Mouse (Mus musculus) kidney, adult 9 months (tissue): Measurements from ENCODE around the gene Ccdc180.

Experiments
- DNase-seq: peaks from one replicate; pipeline ENCODE4 v3.0.0; 2022

Gene Ccdc180

DNA sequence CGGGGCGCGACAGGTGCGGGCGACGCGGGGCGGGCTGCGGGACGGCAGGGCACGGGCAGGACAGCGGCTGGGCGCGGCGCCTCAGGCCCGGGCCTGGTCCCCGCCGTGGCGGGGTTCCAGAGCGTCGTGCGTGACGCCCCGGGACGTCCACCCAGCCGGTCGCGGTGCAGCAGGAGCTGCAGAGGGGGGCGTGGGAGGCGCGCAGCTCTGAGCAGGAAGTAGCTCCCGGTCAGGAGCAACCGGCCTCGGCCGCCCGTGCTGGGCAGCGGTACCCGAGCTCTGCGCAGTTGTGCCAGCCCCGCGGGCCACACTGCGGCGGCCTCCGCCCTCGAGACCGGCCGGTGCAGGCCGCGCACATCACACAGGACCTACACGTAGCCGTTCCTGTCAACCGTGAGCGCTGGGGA, 82.3 kb downstream of the Ccdc180 start:
- peak; percentile 68 for DNase-seq

DNA sequence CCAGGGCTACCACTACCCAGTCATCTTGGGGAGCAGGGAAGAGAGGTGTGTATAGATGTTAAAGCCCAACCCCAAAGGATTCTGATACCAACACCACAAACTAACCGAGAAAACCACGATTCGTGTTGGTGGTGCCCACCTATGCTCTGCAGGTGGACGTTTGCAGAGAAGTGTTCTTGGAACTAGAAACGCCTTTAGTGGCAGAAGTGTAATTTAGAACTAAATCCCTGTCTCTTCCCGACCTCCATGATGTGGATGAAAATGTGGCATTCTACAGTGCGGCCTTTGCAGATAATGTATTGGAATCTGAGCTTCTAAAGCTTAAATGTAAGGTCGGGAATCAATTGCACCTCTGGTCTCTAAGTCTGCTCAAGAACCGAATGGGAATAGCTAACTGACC, 82.8 kb downstream of the Ccdc180 start:
- no peak for DNase-seq

DNA sequence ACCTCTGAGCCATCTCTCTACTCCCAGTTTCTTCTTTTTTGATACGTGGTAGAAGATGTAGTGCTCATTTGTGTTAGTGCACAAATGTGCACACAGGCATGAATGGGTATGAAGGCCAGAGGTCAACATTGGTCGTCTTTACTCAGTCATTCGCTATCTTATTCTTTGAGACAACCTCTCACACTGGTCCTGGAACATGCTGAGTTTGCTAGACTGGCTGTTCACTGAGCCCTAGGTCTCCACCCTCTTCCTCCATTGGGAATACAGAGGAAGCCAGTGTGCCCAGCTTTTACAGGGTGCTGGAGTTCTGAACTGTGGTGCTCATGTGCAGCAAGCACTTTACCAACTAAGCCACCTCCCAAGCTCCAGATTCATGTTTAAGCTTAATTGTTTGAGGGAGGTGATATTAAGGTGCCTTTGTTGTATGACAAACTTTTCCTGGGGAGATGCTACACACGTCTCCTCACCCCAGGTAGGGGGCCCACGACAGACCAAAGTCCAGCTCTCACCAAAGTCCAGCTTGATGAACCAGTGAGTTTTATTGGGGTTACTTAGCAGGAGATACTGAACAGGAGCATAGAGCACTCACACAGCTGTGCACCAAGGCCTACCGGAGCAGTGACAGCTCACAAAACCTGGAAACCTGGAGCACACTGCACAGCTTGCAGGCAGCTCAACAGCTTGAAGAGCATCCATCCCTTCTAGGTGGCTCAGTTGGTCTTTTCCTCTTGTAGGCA, 87.0 kb downstream of the Ccdc180 start:
- DNase-seq = peak; percentile 48

DNA sequence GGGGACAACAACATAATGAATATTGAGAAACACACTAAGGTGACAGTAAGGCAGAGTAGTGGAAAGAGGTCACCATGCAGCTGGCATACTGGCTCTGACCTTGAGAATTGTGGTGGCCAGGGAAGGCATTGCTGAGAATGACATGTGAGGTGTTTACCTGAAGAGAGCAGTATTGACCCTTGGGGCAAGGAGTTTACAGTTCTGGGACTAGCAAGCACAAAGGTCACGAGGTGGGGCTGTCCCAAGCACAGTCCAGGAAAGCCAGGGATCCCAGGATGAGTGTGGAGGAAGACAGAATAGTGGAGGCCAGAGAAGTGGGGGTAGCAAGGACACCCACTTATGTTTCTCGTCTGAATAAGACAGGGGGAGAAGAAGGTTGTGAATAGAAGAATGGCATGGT, 89.8 kb downstream of the Ccdc180 start:
- DNase-seq = peak; percentile 58

DNA sequence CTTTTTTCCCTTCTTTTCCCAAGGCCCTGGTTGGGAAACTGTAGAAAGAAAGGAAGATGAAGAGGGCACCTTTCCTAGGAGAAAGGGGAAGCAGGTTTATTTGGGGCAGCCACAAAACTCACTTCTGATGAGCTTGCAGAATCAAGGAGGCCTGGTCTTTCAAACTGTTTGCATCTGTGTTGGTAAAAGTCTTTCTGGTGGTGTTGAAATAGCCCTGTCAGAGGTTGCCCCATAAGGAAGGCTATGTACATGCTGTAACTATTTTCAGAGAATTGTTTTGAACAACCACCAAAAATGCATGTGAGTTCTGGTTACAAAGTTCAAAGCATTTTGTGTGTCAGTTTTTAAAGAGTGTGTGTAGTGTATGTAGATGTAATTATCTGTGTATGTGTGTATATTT, 91.0 kb downstream of the Ccdc180 start:
- DNase-seq = no peak

DNA sequence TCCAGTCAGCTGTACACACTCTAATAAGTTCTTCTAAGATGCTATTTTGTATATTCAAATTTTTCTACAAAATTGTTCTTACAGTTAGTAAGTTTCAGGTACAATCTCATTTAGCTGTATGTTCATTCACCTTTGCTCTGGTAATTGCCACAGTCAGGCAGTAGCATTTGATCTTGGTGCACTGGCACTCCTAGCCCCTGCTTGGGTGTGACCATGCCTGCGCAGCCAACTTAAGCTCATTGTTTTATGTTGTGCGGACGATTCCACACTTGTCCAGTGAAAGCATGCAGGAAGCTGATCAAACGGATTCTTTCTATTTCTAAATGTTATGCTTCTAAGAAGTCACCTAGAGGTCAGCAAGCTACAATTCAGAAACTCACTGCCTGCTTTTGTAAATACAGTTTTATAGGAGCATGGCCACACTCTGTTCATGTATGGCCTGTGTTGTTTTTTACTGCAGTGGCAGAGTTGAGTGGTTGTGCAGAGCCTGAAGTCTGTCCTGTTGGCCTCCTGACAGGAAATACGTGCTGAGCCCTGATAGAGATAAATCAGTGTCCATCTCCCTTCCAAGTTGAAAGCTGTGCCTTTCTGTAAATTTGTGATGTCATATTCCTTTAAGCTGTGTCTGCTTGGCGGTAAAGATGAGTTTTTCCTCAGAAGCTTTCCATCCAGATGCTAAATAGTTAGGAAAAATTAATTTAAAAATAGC, 100.5 kb downstream of the Ccdc180 start:
- DNase-seq = no peak

DNA sequence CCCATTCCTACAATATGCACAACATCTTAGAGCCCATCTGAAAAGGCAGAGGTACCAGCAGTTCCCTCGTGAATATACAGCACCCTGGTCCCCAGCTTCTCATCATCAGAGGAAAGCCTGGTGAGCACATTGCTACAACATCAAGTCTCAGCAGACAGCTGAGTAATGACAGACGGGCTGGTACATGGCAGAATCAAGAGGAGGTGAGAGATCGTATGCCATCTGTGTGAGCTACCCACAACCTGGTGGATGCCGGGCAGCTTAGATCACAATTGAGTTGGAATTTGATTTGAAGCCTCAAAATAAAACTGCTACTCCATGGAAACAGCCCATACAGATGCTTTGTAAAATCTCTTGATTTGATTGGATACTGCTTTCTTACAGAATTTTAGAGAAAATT, 108.4 kb downstream of the Ccdc180 start:
- no peak for DNase-seq
